Mouse (Mus musculus) myocyte (in vitro differentiated cells): Measurements from ENCODE around the gene Kif7.

ENCODE experiments used
- CEBPB ChIP-seq: IDR thresholded peaks from 2 replicates; pipeline ENCODE4 v1.6.1; 2011; ENCODE audit warnings: mild to moderate bottlenecking, moderate library complexity; ENCODE audit not compliant: poor library complexity, insufficient read depth, severe bottlenecking
- E2F4 ChIP-seq: IDR thresholded peaks from one replicate; pipeline ENCODE4 v1.6.1; 2011; ENCODE audit warnings: mild to moderate bottlenecking, control low read depth, moderate library complexity; ENCODE audit not compliant: insufficient read depth
- MYOG ChIP-seq, 3 experiments: IDR thresholded peaks; one replicate each; pipeline ENCODE4 v1.6.1; 2011; ENCODE audit warnings: control low read depth in 2 of 3, low read depth in 2 of 3, mild to moderate bottlenecking in 2 of 3; ENCODE audit not compliant: insufficient read length in 2 of 3, control insufficient read depth in 1 of 3, insufficient read depth in 1 of 3
- POLR2A ChIP-seq: IDR thresholded peaks from one replicate; pipeline ENCODE4 v1.6.1; 2011; ENCODE audit warnings: low read depth, mild to moderate bottlenecking, control low read depth, moderate library complexity; ENCODE audit not compliant: insufficient read length
- POLR2AphosphoS2 ChIP-seq: IDR thresholded peaks from one replicate; pipeline ENCODE4 v1.6.1; 2011; ENCODE audit warnings: low read depth, control low read depth; ENCODE audit not compliant: insufficient read length
- REST ChIP-seq: IDR thresholded peaks from one replicate; pipeline ENCODE4 v1.6.1; 2011; ENCODE audit warnings: mild to moderate bottlenecking, control low read depth, moderate library complexity; ENCODE audit not compliant: insufficient read depth, insufficient read length
- TCF12 ChIP-seq: IDR thresholded peaks from one replicate; pipeline ENCODE4 v1.6.1; 2011; ENCODE audit warnings: mild to moderate bottlenecking, control low read depth; ENCODE audit not compliant: poor library complexity, insufficient read depth, severe bottlenecking

GRCm38 (mm10) chr7:79747659-79748058, 32.1 kb upstream of the Kif7 start:
- TF ChIP-seq POLR2A, result no peak
- no peak for TF ChIP-seq POLR2AphosphoS2
- no peak for TF ChIP-seq E2F4
- no peak for TF ChIP-seq REST
- TF ChIP-seq CEBPB, result no peak
- no peak for TF ChIP-seq MYOG (IDR thresholded peaks at IDR 0.05; ENCODE audit: control insufficient read depth in 1 of 3, insufficient read depth in 1 of 3, insufficient read length in 2 of 3, low read depth in 2 of 3)
- TF ChIP-seq TCF12, result no peak
